Mouse (Mus musculus): ENCODE data around the gene Gpr19. TPM values are rescaled to one million over a fixed set of nuclear protein-coding genes. Genes with fewer than 3 reads are reported as not detected.

Gpr19 gene
- total and polyA plus RNA-seq, 2 experiments from 2014 or later: 9.4 to 13.4 TPM

DNA sequence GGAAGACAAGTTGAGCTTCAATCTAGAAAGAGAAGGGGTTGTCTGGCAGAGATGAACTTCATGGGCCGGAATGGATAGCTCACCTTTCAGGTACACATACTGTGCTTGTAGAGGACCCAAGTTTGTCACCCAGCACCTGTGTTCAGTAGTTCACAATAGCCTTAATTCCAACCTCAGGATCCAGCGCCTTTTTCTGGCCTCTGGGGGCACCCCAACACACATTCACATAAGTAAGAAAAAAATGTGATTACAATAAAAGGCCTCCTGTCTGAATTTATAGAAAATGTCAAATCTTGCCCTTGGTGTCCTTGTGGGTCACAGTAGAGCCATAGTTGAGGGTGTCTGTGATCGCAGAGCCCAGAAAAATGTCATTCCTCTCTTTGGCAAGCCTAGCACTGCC lies 31.1 kb downstream of the Gpr19 start:
- H3K9ac ChIP-seq (replicated peaks; ENCODE audit: low read depth, low read length): no peak overlapping the region
- no peak overlapping the region for H3K4me2 ChIP-seq (ENCODE audit: low read depth, low read length)
- H3K4me3 ChIP-seq (ENCODE audit: low read depth, low read length): no peak overlapping the region
- no peaks in the 10 kb centered on the region for H3K9me3 ChIP-seq (replicated peaks; ENCODE audit: control insufficient read depth, low read length)
- TF ChIP-seq EP300 (IDR thresholded peaks at IDR 0.05; ENCODE audit: low read depth) (no peak), CTCF (IDR thresholded peaks at IDR 0.05; ENCODE audit: low read depth) (no peak)
- no peaks in the 10 kb centered on the region for H3K27me3 ChIP-seq (ENCODE audit: control insufficient read depth, insufficient read depth, low read length)
- ATAC-seq (ENCODE audit: insufficient read depth, low read depth): no peak
- DNase-seq (ENCODE audit: low spot score): no peak
- H3K27ac ChIP-seq (ENCODE audit: low read depth): no peak overlapping the region
- peaks cover 17% of the 10 kb centered on the region; the same call in 1 of the 2 replicates for H3K36me3 ChIP-seq (replicated peaks; ENCODE audit: control insufficient read depth, insufficient read depth, low read length)
- 86% methylated on average over 3 of the region's 3 CpGs for WGBS
- no peaks in the 10 kb centered on the region for H3K4me1 ChIP-seq (ENCODE audit: control insufficient read depth, insufficient read depth)

- 89% methylated on average over 7 of the region's 7 CpGs for WGBS
- DNase-seq (ENCODE audit: low spot score): no peak
- H3K27ac ChIP-seq (ENCODE audit: low read depth): no peak overlapping the region
- no peaks in the 10 kb centered on the region for H3K9me3 ChIP-seq (replicated peaks; ENCODE audit: control insufficient read depth, low read length)
- no peaks in the 10 kb centered on the region for H3K27me3 ChIP-seq (ENCODE audit: control insufficient read depth, insufficient read depth, low read length)
- ATAC-seq (ENCODE audit: insufficient read depth, low read depth): no peak
- peaks cover 17% of the 10 kb centered on the region; the same call in 1 of the 2 replicates for H3K36me3 ChIP-seq (replicated peaks; ENCODE audit: control insufficient read depth, insufficient read depth, low read length)
- TF ChIP-seq EP300 (IDR thresholded peaks at IDR 0.05; ENCODE audit: low read depth) (no peak), CTCF (IDR thresholded peaks at IDR 0.05; ENCODE audit: low read depth) (no peak)
- H3K9ac ChIP-seq (replicated peaks; ENCODE audit: low read depth, low read length): no peak overlapping the region
- H3K4me3 ChIP-seq (ENCODE audit: low read depth, low read length): no peak overlapping the region
- H3K4me2 ChIP-seq (ENCODE audit: low read depth, low read length): no peak overlapping the region
- no peaks in the 10 kb centered on the region for H3K4me1 ChIP-seq (ENCODE audit: control insufficient read depth, insufficient read depth)
Measured at GRCm38 (mm10) chr6:134866113-134866512, 32.3 kb downstream of the Gpr19 start.

GRCm38 (mm10) chr6:134863146-134863545 lies 35.2 kb downstream of the Gpr19 start:
- Histone ChIP-seq H3K9ac (replicated peaks; ENCODE audit: low read depth, low read length) (no peak overlapping the region), H3K4me1 (ENCODE audit: control insufficient read depth, insufficient read depth) (no peaks in the 10 kb centered on the region)
- peak; percentile 71 for ATAC-seq (ENCODE audit: insufficient read depth, low read depth)

GRCm38 (mm10) chr6:134862671-134863104 lies 35.7 kb downstream of the Gpr19 start:
- Histone ChIP-seq H3K27ac (ENCODE audit: low read depth) (no peak overlapping the region), H3K27me3 (ENCODE audit: control insufficient read depth, insufficient read depth, low read length) (no peaks in the 10 kb centered on the region), H3K4me2 (ENCODE audit: low read depth, low read length) (peak overlapping the region; percentile 49), H3K36me3 (replicated peaks; ENCODE audit: control insufficient read depth, insufficient read depth, low read length) (no peaks in the 10 kb centered on the region), H3K9me3 (replicated peaks; ENCODE audit: control insufficient read depth, low read length) (no peaks in the 10 kb centered on the region), H3K4me1 (ENCODE audit: control insufficient read depth, insufficient read depth) (no peaks in the 10 kb centered on the region), H3K4me3 (ENCODE audit: low read depth, low read length) (peak overlapping the region; percentile 26), H3K9ac (replicated peaks; ENCODE audit: low read depth, low read length) (no peak overlapping the region)
- WGBS: 49% methylated on average over 13 of the region's 13 CpGs
- TF ChIP-seq EP300 (IDR thresholded peaks at IDR 0.05; ENCODE audit: low read depth): no peak
- no peak for TF ChIP-seq CTCF (IDR thresholded peaks at IDR 0.05; ENCODE audit: low read depth)
- ATAC-seq (ENCODE audit: insufficient read depth, low read depth) (no peak; the same call in 1 of the 2 replicates), DNase-seq (ENCODE audit: low spot score) (no peak)

More at GRCm38 (mm10) chr6:134863146-134863545, 35.2 kb downstream of the Gpr19 start:
- peak overlapping the region; percentile 26 for H3K4me3 ChIP-seq (ENCODE audit: low read depth, low read length)
- no peak overlapping the region for H3K27ac ChIP-seq (ENCODE audit: low read depth)
- no peaks in the 10 kb centered on the region for H3K9me3 ChIP-seq (replicated peaks; ENCODE audit: control insufficient read depth, low read length)
- H3K27me3 ChIP-seq (ENCODE audit: control insufficient read depth, insufficient read depth, low read length): no peaks in the 10 kb centered on the region
- peak overlapping the region; percentile 49 for H3K4me2 ChIP-seq (ENCODE audit: low read depth, low read length)
- TF ChIP-seq EP300 (IDR thresholded peaks at IDR 0.05; ENCODE audit: low read depth) (no peak), CTCF (IDR thresholded peaks at IDR 0.05; ENCODE audit: low read depth) (peak; percentile 88)
- 4% methylated on average over 19 of the region's 19 CpGs for WGBS
- no peaks in the 10 kb centered on the region for H3K36me3 ChIP-seq (replicated peaks; ENCODE audit: control insufficient read depth, insufficient read depth, low read length)
- DNase-seq (ENCODE audit: low spot score): peak; percentile 85

- DNase-seq (ENCODE audit: low spot score) (no peak), ATAC-seq (ENCODE audit: insufficient read depth, low read depth) (no peak)
- Histone ChIP-seq H3K9ac (replicated peaks; ENCODE audit: low read depth, low read length) (no peak overlapping the region), H3K27ac (ENCODE audit: low read depth) (no peak overlapping the region), H3K4me1 (ENCODE audit: control insufficient read depth, insufficient read depth) (no peaks in the 10 kb centered on the region), H3K4me2 (ENCODE audit: low read depth, low read length) (no peak overlapping the region), H3K27me3 (ENCODE audit: control insufficient read depth, insufficient read depth, low read length) (no peaks in the 10 kb centered on the region), H3K36me3 (replicated peaks; ENCODE audit: control insufficient read depth, insufficient read depth, low read length) (no peaks in the 10 kb centered on the region; the same call in 1 of the 2 replicates), H3K9me3 (replicated peaks; ENCODE audit: control insufficient read depth, low read length) (no peaks in the 10 kb centered on the region), H3K4me3 (ENCODE audit: low read depth, low read length) (no peak overlapping the region)
- whole genome bisulfite sequencing: 81% methylated on average over 12 of the region's 12 CpGs
- TF ChIP-seq EP300 (IDR thresholded peaks at IDR 0.05; ENCODE audit: low read depth) (no peak), CTCF (IDR thresholded peaks at IDR 0.05; ENCODE audit: low read depth) (no peak)
Measured at GRCm38 (mm10) chr6:134861386-134861785, 37.0 kb downstream of the Gpr19 start.

GRCm38 (mm10) chr6:134860275-134860674 lies 38.1 kb downstream of the Gpr19 start:
- H3K9ac ChIP-seq (replicated peaks; ENCODE audit: low read depth, low read length): no peak overlapping the region
- ATAC-seq (ENCODE audit: insufficient read depth, low read depth): no peak
- H3K36me3 ChIP-seq (replicated peaks; ENCODE audit: control insufficient read depth, insufficient read depth, low read length): no peaks in the 10 kb centered on the region; the same call in 1 of the 2 replicates
- H3K9me3 ChIP-seq (replicated peaks; ENCODE audit: control insufficient read depth, low read length): no peaks in the 10 kb centered on the region
- 52% methylated on average over 4 of the region's 4 CpGs for WGBS
- TF ChIP-seq EP300 (IDR thresholded peaks at IDR 0.05; ENCODE audit: low read depth) (no peak), CTCF (IDR thresholded peaks at IDR 0.05; ENCODE audit: low read depth) (no peak)
- DNase-seq (ENCODE audit: low spot score): no peak
- no peaks in the 10 kb centered on the region for H3K4me1 ChIP-seq (ENCODE audit: control insufficient read depth, insufficient read depth)
- no peak overlapping the region for H3K27ac ChIP-seq (ENCODE audit: low read depth)
- no peaks in the 10 kb centered on the region for H3K27me3 ChIP-seq (ENCODE audit: control insufficient read depth, insufficient read depth, low read length)
- no peak overlapping the region for H3K4me2 ChIP-seq (ENCODE audit: low read depth, low read length)
- H3K4me3 ChIP-seq (ENCODE audit: low read depth, low read length): no peak overlapping the region

All from heart, postnatal 0 days (tissue).